Mouse (Mus musculus): ENCODE results near the gene Fam178b.

- no peak for TF ChIP-seq POLR2A (IDR thresholded peaks at IDR 0.05; ENCODE audit: borderline replicate concordance, extremely low read depth, insufficient read depth, insufficient read length, poor library complexity, severe bottlenecking)
- no peak for TF ChIP-seq CTCF (IDR thresholded peaks at IDR 0.05; ENCODE audit: borderline replicate concordance, extremely low read depth, insufficient read depth, insufficient read length)
Observed at GRCm38 (mm10) chr1:36550075-36550863, 132.7 kb downstream of the Fam178b start.

All from brain, embryonic 14.5 days (tissue).